Mouse (Mus musculus) lung, postnatal 4 days (tissue): ENCODE measurements around the gene Sf1.

Source experiments
- DNase-seq, 2 experiments: peaks; one replicate each; pipeline ENCODE4 v3.0.0; 2021

The Sf1 gene

DNA sequence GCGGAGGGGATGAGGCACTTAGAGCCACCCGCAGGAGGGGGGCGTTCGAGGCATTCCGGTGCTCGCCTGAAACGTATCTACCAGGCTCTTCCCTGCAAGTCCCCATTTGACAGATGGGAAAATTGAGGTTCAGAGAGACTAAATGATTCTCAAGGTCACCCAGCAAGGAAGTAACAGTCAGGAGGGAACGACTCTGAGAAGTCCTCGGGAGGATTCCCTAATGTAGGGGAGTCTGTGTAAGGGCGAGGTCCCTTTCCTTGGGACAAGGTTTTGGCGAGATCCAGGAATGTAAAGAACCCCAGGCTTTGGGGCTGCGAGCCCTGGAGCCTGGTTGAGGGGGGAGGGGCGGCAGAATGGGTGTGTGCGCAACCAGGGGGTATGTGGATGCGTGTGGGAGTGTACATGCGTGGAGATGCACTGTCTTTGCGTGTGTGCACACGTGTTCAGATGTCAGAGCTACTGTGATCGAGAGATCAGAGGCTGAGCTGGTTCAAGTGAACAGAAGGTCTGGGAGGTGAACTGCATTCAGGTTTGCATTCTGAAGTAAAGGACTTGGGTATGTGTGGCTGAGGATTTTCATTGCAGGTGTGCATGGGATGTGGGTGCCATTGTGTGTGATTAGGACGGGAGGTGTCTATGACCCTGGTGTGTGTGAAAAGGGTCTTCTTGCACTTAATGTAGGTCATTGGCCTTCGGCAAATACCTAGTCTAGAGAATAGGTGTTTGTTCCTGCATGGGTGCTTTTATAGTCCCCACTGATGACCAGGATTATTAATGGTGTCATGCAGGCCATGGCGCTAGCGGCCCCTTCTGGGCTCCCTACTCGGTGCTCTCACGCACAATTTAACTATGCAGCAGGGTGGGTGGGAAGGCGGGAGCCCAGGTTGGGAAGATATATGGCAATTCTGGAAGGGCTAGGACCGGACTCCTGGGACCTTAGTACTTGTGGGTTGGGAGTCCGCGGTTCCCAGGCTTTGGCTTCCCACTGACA, 36.9 kb downstream of the Sf1 start:
- peak in 1 of 2 experiments; percentile 48 for DNase-seq

DNA sequence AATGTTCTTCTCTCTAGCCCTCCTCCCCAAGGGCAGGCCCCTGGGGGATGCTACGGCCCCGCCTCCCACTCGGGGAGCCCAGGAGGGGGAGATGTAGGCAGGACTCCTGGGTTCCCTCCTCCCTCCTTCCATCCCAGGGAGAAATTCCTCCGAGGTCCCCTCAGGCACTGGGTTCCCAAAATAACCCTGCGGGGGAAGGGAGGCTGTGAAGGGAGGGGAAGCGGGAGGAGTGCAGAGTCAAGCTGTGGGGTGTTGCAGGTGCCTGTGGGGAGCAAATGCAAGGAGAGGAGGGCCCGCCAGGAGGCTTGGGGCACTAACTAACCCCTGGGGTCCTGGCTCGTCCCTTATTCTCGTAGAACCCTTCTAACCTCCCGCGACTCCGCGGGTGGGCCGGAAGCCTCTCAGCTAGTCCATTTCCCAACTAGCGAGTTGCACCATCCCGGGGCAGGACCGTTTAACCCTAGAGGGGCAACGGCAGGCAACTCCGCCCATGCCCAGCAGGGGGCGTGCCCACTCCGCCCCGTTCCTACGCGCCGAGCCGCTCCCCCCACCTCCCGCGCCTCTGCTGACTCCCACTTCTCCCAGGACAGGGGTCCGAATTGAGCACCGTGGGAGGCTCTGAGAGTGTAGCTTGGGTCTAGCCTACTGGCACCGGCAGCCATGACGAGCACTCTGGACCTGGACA, 37.8 kb downstream of the Sf1 start:
- peak; percentile 92 to 93 for DNase-seq

DNA sequence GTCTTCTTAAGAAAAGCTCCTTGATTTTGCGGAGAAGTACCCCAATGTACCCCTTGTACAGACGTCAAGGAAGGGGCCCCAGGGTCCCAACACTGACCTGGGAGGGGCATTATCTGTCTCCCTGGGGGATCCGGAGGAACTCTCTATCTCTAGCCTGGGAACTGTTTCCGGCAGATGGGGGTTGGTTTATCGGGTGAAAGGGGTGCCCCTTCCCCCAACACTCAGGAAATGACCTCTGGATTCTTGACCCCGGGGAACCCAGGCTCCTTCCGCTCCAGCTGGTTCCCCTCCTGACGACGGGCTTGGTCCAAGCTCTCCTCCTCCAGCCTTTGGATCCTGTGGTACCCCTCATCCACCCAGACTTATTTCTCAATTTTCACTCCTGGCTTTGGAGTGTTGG, 38.5 kb downstream of the Sf1 start:
- DNase-seq: peak; percentile 51 to 73

DNA sequence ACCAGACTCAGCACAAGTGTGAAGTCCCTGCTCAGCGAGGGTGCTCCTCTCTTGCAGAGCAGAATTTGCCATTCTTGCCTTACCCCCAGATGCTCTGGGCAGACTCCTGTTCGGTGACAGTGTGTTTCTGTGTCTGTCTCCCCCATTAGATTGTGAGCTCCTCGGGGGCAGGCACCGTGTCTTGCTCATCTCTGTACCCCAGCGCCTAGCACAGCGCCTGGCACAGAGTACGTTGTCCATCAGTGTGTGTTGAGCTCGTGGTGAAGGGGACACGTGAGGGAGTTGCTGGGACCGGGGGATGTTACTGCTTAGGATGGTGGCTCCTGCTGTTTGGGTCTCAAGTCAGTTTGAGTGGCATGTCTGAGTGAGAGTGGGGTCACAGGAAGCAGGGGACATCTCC, 40.4 kb downstream of the Sf1 start:
- DNase-seq: no peak

DNA sequence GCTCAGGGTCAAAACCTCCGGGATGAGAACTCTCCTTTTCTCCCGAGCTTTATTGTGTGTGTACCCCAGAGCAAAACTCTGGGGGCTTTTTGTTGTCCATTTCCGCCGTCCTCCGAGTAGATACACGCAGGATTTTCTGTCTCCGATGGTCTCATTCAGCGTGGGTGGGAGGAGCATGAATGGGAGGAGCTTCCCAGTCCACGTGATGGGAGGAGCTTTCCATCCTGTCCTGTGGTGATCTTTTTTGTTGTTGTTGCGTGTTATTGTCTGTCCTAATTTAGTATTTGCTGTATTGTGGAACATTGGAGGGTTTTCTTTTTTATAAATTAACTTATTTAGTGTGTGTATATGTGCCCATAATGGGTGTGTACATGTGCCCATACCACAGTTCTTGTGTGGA, 41.9 kb downstream of the Sf1 start:
- no peak for DNase-seq

DNA sequence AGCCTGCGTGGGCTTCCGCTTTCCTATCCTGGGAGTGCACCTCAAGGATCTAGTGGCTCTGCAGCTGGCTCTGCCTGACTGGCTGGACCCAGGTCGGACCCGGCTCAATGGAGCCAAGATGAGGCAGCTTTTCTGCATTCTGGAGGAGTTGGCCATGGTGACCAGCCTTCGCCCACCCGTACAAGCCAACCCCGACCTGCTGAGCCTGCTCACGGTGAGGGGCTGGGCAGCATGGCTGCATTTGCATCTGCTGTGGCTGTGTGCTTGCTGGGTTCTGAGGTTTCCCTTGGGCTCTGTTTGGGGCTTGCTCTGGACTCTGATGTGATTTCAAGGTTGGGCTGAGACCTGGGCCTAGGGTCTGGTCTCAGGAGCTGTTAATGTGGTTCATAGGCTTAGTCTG, 43.6 kb downstream of the Sf1 start:
- DNase-seq: peak in 1 of 2 experiments; percentile 18

DNA sequence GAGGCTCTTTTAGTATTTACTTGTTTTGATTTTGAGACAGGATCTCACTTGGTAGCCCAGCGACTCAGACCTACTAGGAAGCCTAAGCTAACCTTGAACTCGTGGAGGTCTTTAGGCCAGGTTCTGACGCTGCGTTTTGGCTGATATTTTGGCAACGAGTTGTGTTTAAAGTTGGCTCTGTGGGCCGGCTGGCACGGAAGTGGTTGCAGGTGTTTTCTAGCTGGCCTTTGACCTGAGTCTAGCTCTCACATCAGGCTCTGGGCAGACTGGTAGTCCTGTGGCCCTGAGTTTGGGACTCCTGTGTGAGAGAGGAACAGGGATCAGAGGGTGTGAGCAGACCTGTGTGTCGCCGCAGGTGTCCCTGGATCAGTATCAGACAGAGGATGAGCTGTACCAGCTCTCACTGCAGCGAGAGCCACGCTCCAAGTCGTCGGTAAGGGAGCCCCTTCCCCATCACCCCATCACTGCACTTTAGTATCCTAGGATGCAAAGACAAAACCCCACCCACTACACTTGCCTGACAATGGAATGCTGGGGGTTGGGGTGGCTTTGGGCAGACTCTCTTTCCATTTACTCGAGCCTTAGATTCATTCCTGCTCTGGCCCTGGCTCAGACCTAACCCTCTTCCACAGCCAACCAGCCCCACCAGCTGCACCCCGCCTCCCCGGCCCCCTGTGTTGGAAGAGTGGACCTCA, 44.5 kb downstream of the Sf1 start:
- DNase-seq: peak in 1 of 2 experiments; percentile 23

DNA sequence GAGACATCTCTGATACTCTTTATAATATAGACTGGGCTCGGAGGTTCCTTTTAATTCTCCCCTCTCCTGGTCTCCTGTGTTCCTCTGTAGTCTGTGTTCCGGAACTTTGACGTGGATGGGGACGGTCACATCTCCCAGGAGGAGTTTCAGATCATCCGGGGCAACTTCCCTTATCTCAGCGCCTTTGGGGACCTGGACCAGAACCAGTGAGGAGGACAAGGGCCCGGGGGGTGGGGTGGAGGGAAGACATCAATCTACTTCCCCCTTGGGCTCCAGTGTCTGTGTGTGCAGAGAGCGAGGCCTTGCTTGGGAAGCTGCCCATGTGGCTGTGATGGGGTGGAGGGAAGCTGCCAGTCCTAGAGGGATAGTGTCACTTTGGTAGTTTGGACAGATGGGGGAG, 45.3 kb downstream of the Sf1 start:
- peak in 1 of 2 experiments; percentile 18 for DNase-seq

DNA sequence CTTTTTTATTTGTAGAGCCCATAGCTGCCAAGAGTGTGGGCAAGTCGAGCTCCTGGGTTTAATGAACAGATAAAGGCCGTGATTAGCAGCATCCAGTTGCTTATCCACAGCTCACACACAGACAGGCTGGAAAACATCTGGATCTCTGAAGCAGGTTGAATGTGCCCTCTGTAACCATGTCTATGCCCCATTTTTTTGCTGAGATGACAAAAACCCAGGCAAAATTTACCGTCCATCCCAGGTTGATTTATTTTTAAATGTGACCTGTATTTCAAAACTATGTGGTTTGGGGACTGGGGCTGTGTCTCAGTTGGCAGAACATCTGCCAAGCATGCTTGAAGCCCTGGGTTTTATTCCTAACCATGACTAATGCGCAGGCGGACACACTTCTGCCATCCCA, 45.7 kb downstream of the Sf1 start:
- no peak for DNase-seq

DNA sequence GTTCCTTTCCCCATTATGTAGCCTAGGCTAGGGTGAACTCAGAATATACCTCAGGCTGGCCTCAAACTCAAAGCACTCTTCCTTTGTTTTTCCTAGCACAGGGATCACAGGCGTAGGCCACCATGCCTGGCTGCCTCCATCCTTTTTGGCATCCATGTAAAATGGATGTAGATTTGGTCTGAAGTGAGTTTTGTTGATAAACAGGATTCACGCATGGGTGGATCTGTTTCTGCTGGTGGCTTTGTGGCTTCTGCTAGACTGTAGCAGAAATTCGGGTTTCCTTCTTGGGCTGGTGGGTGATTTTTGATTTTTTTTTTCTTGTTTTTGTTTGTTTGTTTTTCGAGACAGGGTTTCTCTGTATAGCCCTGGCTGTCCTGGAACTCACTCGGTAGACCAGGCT, 46.4 kb downstream of the Sf1 start:
- DNase-seq: no peak

DNA sequence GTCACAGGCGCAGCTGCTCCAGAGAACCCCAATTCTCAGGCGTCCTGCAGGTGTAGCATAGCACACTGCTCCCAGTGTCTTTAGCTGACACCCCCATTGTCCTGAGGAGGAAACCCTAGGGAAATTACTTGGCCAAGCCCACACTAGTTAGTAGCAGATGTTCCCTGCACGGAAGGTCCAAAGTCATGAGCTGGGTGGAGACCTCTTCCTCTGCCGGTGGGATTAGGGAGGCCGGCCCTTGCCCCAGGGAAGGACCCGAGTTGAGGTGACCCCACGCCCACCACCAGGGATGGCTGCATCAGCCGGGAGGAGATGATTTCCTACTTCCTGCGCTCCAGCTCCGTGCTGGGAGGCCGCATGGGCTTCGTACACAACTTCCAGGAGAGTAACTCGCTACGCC, 49.3 kb downstream of the Sf1 start:
- DNase-seq: no peak

DNA sequence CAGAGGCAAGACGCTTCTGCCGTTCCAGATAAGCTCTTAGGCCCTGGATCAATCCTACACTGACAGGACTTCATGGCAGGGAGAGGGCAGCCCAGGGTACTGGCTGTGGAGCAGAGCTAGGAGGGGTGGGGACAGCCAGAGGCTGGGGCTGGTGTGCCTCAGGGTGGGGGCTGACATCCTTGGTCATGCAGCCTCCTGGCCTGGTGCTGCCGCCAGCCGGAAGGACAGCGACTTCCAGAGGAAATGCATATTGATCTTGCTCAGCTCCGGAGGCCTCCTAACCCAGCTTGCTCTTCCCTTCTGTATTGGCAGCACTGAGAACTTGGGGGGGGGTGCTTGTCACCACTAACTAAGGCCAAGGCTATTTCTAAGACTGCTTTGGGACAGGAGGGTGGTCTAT, 52.0 kb downstream of the Sf1 start:
- peak; percentile 60 to 83 for DNase-seq

DNA sequence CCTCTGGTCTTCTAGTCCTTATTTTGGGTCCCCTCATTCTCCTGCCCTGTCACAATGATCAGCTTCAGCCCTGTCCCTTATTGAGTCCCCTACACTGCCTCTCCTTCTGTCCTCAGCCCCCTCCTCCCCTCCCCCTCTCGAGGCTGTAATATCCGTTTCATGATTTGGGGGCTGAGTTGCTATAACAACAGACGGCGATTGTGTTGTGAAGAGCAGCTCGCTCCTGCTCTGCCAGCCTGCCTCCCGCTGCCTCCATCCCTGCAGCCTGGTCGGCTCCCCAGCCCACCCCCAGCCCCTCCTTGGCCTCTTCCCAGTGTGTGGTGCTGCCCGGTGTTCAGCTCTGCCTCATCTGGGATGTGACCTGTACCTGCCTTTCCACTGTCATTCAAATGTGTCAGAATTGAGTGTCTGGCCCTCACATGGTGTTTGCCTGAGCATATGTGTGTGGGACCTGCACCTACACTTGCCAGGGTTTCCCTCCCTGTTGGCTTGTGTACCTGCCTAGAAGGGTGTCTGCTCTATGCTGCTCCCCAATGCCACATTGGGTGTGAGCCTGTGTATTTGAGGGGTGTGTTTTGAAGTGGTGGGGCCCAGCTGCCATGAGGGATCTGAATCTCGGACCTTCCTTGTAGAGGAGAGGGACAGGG, 52.8 kb downstream of the Sf1 start:
- DNase-seq: no peak

DNA sequence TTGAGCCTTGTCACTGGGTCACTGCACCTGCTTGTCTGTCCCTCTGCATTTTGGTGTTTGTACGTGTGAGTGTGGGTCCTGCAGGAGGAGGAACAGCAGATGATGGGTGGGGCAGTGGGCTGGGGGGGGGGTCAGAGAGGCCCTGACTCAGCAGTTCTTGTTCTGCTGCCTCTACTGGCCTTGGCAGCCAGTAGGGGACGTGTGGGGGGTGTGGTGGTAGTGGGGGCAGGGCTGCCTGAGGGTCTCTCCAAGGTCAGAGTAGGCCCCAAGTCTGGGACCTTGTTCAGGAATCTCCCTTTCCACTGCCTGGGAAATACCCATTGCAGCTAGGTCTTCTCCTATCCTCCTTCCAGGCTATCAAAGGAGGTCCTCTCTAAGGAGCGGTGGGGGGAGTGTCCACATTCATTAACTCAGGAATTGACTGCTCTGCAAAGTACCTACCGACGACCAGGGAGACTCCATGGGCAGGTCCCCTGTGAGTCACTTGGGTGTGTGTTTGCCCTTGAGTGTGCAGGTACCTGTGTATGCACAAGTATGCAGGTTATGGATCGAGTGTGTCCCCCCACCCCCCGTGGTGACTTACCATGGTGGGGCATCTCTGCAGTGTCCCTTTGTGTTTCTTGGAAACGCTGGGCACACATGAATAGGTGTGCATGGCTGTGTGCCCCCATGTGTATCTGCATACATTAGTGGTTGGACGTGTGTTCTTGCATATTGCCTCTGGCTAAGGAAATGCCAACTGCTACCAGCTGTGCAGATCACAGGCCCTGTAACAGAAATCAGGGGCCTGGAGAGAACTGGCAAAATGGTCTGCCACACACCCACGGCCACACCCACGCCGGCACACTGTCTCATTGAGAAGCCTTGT, 53.6 kb downstream of the Sf1 start:
- DNase-seq: no peak

DNA sequence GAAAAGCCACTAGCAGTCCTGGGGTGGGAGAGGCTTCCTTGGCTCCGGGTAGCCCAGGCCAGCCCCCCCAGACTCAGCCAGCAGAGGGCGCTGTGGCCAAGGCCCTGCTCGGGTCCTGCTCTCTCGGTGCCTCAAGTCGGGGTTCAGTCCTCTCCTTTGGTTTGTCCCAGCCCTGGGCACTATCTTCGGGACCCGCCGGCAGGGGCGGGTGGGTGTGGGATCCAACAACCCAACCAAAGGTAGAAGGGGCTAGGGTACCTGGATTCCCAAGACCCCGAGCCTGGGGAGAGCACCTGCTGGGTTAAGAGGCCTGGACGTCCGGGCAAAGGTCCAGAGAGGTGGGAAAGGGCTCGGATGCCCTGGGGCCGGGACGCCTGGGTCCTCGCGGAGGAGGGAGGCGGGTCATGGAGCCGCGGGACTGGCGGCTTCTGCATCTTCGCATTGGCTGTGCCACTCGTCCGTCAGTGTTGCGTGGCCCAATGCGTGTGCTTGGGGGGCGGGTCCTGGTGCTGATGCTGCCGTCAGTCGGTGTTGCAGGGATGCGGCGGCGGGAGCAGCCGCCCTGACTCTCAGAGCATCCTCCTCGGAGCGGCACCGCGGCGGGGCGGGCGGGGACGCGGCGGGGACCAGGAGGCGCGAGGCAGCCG, 54.9 kb downstream of the Sf1 start, which contains the start of gene Nrxn2:
Nrxn2 (plus strand) TSS at position 499 of the 647 bp plus-strand sequence.
- peak; percentile 86 to 88 for DNase-seq

DNA sequence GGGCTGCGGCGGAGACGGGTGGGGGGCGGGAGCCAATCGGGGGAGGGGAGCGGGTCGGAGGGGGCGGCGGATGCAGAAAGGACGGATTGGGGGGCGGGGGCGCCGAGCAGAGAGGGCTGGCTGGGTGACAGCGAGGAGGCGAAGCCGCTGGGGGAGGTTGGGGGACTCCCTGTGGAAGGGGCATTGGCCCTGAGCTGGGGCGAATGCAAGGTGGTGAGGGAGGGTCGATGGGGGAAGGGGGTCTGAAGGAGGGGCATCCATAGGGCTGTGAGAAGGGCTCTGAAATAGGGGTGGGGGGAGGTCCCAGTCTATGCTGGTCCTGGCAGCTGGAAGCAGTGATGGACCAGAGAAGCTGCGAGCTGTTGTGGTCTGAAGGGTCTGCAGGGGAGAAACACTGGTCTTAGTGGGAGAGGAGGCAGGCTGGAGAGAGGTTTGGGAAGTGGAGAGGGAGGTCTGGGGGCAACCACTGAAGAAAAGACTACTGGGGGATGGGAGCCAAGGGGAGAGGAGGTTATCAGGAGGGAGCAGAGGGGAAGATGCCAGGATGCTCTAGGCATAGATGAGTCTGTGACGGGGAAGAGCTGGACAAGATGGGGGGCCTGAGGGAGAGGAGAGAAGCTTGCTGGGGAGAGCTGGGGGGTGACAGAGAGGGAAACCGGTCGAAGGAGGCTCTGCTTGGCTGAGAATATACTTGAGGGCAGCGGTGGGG, 55.6 kb downstream of the Sf1 start:
- no peak for DNase-seq

DNA sequence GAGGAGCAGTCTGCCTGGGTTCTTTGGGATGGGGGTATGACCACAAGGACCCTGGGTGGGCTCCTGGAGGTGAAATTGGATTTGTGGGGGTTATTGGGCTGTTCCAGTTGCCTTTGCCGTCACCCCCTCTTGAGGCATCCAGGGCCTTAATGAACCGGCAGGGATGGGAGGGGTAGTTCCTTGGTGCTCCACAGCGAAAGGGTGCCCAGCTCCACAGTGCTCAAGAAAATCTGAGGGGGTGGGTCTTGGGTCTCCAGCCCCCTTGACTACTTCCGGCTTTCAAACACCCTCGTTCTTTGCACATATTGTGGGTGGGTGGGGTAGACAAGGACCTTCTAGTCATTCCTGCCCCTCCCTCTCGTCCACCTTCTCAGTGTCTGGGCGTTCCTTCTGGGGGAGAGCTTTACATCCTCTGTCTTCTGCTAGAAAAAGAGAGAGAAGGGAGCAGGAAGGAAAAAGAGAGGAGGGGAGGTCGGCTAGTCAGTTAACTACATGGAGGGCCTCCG, 56.4 kb downstream of the Sf1 start:
- no peak for DNase-seq

DNA sequence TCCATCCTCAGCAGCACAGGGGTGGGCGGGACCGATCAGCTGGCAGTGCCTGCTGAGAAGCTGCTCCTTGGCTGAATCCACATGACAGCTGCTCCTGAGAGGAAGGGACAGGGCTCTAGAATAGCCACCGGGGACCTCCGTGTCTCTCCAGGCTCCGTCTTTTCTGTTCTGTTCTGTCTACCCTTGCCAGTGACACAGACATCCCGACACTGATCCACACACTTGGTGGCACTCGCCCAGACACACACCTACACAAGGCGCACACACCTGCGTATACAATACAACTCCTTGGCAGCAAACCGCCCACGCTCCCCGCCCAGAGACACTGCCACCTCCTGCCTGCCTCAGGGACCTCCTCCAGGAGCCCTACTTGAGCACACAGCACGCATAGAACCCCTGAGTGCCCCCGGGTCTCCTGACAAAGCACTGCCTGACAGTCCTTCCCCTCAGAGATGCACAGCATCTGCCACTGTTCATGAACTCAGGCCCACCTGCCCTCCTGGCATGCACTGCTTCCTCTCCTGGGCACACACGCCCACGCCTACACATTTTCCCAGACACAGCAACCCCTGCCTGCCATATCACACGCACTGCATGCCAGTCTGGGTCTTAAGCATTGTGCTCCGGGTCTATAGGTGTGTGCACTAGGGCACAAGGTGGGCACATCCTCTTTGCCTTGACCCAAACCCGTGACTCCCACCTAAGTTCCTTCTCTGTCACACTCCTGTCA, 57.2 kb downstream of the Sf1 start:
- DNase-seq: no peak

DNA sequence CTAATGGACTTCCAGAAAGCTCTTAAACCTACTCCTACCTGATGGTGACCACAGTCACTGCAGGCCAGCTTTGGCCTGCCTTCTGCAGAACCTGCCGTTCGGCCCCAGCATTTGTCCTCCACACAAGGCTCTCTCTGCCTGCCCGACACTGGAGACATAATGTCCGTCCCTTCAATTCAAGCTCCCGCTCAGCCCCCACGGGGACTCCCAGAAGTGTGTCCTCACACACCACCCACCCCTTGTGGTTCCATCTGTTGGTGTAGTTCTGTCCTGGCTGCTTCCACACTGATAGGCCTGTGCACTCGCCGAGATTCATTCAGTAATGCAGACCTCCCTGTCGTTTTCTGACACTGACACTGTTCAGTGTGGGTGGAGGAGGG, 57.7 kb downstream of the Sf1 start:
- DNase-seq: no peak

DNA sequence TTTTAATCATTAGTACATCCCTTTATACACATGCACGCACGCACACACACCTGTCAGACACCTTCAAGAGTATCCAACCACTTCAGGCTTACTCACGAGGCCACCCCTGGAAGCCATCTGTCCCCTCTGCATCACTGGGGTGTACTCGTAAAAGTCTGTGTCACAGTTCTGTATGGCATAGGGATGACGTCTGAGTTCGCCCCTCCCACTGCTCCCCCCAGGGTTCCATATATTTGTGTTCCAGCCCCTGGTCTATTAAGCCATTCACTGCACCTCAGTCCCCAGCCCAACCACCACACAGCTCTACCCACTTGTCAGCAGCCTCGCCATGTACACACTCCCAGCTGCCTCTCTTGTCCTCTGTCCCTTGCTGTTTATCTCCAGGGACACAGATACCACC, 58.5 kb downstream of the Sf1 start:
- DNase-seq: no peak
